Mouse (Mus musculus): Measurements from ENCODE around the gene Arpc2. TPM values are rescaled to one million over a fixed set of nuclear protein-coding genes. Genes with fewer than 3 reads are reported as not detected.
"Not testable (repeated sequence)": the region's sequence is repeated elsewhere in the genome, so short reads cannot be mapped to it uniquely, and the experiment has no call there.

Arpc2 gene
- polyA plus RNA-seq, 1 experiment = 281 TPM

DNA sequence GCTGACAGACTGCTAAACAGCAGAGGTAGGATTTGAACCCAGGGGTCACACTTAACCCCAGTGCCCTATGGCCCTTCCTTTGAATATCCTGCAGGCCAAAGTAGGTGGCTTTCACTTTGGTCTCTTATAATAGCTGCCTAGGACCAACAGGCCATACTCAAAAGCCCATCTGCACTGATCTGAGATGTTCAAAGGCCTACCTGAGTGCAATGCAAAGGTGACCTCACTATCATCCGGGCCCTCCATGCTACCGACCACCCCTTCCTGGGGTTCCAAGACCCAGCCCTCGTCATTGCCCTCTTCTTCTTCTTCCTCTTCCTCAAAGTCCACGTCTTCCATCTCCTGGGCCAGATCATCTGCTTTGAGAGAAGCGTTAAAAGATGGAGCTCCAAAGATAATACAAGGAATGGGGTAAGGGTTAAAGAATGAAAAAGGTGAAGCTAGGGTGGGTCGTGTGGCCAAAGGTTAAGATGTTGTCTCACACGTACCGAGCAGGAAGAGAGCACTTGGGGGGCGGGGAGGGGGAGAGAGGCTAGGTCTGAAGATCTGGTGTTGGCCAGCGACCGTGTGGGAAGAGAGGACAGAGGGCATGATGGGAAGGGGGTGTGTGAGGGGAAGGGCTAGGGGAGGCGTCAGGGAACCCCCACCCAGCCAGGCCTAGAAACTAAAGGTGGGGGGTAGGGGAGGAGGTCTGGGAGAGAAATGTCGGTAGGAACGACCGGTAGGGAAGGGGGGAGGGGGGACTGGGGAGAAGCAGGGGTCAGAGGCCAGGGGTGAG lies 48.0 kb downstream of the Arpc2 start:
- peaks cover 10% of the 10 kb centered on the region for H3K79me3 ChIP-seq (ENCODE audit: low read depth)
- H3K27me3 ChIP-seq (ENCODE audit: control insufficient read depth, insufficient read depth, insufficient read length) = no peaks in the 10 kb centered on the region
- H3K36me3 ChIP-seq (ENCODE audit: control insufficient read depth, insufficient read depth) = peaks cover 47% of the 10 kb centered on the region
- peaks cover 31% of the 10 kb centered on the region for H3K79me2 ChIP-seq (ENCODE audit: control insufficient read depth, insufficient read depth)
- peak overlapping the region; percentile 74 for H3ac ChIP-seq (ENCODE audit: control insufficient read depth, insufficient read length, low read depth)
- TF ChIP-seq CEBPB (IDR thresholded peaks at IDR 0.05; ENCODE audit: low read depth) = no peak
- no peak for TF ChIP-seq MYOG (IDR thresholded peaks at IDR 0.05; ENCODE audit: control insufficient read depth, extremely low read depth, insufficient read length)
- TF ChIP-seq FOSL1 (IDR thresholded peaks at IDR 0.05; ENCODE audit: insufficient read depth, low read length, poor library complexity, severe bottlenecking) = no peak
- no peak for TF ChIP-seq MAX (IDR thresholded peaks at IDR 0.05)
- H3K4me3 ChIP-seq (ENCODE audit: insufficient read depth, poor library complexity, severe bottlenecking) = peak overlapping the region; percentile 79

DNA sequence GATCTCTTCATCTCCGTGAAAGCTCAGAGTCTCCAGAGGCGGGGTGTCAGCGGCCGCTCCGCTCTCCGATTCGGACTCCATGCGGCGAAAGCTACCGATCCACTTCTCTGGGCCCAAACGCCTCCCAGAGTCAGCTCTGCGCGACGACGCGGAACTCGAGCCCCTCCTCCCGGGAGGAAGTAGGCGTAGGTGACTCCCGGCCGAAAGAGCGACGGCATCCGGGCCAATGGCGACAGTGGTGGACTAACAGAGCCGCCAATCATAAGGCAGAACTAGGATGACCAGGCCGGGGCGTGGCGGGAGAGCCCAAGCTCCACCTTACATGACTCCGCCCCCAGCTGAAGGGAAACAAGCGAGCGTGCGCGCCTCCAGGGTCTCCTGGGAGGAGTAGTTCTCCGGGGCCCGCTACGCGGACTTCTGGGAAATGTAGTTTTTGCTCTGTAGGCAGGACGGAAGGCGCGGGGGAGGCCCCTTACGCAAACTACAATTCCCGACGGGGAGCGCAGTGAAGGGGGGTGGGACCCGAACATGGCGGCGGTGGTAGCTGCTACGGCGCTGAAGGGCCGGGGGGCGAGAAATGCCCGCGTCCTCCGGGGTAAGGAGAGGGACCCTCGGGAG lies 48.8 kb downstream of the Arpc2 start, which contains the start of the genes Aamp and Pnkd:
Aamp (minus strand) TSS at position 196 of the 618 bp plus-strand sequence.
Pnkd (plus strand) TSS at position 388 of the 618 bp plus-strand sequence.
- Histone ChIP-seq H3K4me3 (ENCODE audit: insufficient read depth, poor library complexity, severe bottlenecking) (peak within 1 kb of the TSS; percentile 79), H3ac (ENCODE audit: control insufficient read depth, insufficient read length, low read depth) (peak within 1 kb of the TSS; percentile 80), H3K27me3 (ENCODE audit: control insufficient read depth, insufficient read depth, insufficient read length) (no peaks in the 10 kb centered on the region), H3K79me2 (ENCODE audit: control insufficient read depth, insufficient read depth) (peaks cover 31% of the 10 kb centered on the region), H3K79me3 (ENCODE audit: low read depth) (peaks cover 10% of the 10 kb centered on the region), H3K36me3 (ENCODE audit: control insufficient read depth, insufficient read depth) (peaks cover 54% of the 10 kb centered on the region)
- TF ChIP-seq CEBPB (IDR thresholded peaks at IDR 0.05; ENCODE audit: low read depth) (peak; percentile 19), MYOG (IDR thresholded peaks at IDR 0.05; ENCODE audit: control insufficient read depth, extremely low read depth, insufficient read length) (no peak), USF1 (IDR thresholded peaks at IDR 0.05; ENCODE audit: low read depth) (no peak), FOSL1 (IDR thresholded peaks at IDR 0.05; ENCODE audit: insufficient read depth, low read length, poor library complexity, severe bottlenecking) (no peak), MAX (IDR thresholded peaks at IDR 0.05) (peak; percentile 80), MYOD1 (IDR thresholded peaks at IDR 0.05; ENCODE audit: control insufficient read depth, insufficient read length, low read depth) (no peak)

DNA sequence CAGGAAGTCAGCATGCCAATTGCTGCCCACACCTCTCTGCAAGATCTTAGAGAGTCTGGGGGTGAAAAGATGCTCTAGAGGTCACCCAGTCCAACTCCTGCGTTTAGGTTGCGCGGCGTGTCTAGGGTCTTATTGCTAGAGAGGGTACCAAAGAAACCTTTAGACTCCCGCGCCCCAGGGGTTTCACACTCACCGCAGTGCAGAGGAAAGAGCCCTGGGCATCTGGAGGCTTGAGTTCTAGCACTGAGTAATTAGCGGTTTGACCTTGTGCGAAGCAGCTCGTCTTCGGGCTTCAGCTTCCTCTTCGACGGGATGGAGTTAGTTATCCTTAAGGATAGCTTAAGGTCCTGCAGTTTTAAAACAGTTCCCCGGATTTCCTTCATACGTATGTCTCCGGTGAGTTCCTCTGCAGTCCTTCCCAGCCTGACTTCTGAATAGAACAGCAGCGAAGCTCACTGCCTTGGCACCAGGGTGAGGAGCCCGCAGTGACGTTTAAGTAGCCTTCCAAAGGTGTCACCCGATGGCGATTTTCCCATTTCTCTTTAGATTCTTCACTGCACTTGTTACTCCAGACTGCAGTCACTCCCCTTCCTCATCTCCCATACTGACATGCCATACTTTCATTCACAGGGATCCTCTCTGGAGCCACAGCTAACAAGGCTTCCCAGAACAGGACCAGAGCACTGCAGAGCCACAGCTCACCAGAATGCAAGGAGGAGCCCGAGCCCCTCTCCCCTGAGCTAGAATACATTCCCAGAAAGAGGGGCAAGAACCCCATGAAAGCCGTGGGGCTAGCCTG lies 49.5 kb downstream of the Arpc2 start:
- TF ChIP-seq CEBPB (IDR thresholded peaks at IDR 0.05; ENCODE audit: low read depth) (no peak), CTCF (IDR thresholded peaks at IDR 0.05; ENCODE audit: control insufficient read depth, insufficient read depth, insufficient read length) (no peak), USF1 (IDR thresholded peaks at IDR 0.05; ENCODE audit: low read depth) (no peak), MYOG (IDR thresholded peaks at IDR 0.05; ENCODE audit: control insufficient read depth, extremely low read depth, insufficient read length) (no peak), MYOD1 (IDR thresholded peaks at IDR 0.05; ENCODE audit: control insufficient read depth, insufficient read length, low read depth) (no peak), MAX (IDR thresholded peaks at IDR 0.05) (no peak)
- Histone ChIP-seq H3K79me3 (ENCODE audit: low read depth) (peaks cover 10% of the 10 kb centered on the region), H3ac (ENCODE audit: control insufficient read depth, insufficient read length, low read depth) (peak overlapping the region; percentile 80), H3K36me3 (ENCODE audit: control insufficient read depth, insufficient read depth) (peaks cover 60% of the 10 kb centered on the region), H3K27me3 (ENCODE audit: control insufficient read depth, insufficient read depth, insufficient read length) (no peaks in the 10 kb centered on the region), H3K4me3 (ENCODE audit: insufficient read depth, poor library complexity, severe bottlenecking) (peak overlapping the region; percentile 57), H3K79me2 (ENCODE audit: control insufficient read depth, insufficient read depth) (peaks cover 31% of the 10 kb centered on the region)

DNA sequence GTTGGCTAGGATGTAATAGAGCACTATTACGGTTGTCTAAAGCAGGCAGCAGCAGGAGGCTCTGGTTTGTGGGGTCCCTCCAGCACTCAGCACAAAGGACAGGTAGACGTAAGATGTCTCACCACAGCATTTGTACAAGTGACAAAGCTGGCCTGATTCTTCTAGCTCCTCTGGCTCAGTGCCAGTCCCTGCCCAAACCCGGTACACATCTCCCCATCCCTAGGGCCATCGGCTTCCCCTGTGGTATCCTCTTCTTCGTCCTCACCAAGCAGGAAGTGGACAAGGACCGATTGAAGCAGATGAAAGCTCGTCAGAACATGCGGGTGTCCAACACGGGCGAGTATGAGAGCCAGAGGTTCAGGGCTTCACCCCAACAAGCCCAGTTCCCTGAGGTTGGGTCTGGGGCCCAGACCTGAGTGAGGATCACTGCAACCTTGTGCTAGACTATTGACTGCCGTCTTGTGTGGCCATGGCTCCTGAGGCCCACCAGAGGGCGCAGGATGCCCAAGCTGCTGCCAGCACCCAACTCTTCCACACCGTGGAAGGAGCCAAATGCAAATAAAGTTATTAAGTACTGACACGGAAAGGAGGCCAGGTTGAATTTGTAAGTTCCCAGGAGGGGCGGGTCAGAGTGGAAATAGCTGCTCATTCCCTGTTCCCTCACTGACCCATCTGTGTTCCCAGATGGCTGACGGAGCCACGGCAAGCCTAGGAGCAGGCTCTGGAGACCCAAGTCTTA lies 51.2 kb downstream of the Arpc2 start:
- H3K36me3 ChIP-seq (ENCODE audit: control insufficient read depth, insufficient read depth) = peaks cover 57% of the 10 kb centered on the region
- not testable (repeated sequence) for H3ac ChIP-seq (ENCODE audit: control insufficient read depth, insufficient read length, low read depth); H3K27me3 ChIP-seq (ENCODE audit: control insufficient read depth, insufficient read depth, insufficient read length); H3K4me3 ChIP-seq (ENCODE audit: insufficient read depth, poor library complexity, severe bottlenecking)
- H3K79me3 ChIP-seq (ENCODE audit: low read depth) = peaks cover 10% of the 10 kb centered on the region
- H3K79me2 ChIP-seq (ENCODE audit: control insufficient read depth, insufficient read depth) = peaks cover 31% of the 10 kb centered on the region

DNA sequence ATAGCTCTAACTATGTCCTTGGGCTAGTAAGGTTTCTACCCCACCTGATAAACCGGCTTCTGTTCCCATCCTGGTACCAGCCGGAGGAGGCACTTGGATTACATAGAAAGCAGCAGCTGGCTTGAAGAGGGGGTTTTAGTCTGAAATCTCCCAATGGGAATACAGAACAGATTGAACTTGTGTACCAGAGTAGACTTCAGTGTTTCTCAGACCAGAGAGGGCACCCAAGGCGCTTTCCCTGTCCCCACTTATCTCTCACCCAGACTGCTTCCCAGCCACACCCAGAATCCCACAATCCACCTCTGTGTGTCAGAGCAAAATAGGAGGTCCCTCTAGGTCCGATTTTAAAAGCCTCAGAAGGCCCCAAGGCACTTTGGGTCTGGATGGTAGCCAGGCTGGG lies 52.4 kb downstream of the Arpc2 start:
- H3K27me3 ChIP-seq (ENCODE audit: control insufficient read depth, insufficient read depth, insufficient read length) = no peaks in the 10 kb centered on the region
- peaks cover 21% of the 10 kb centered on the region for H3K79me2 ChIP-seq (ENCODE audit: control insufficient read depth, insufficient read depth)
- no peak overlapping the region for H3K4me3 ChIP-seq (ENCODE audit: insufficient read depth, poor library complexity, severe bottlenecking)
- H3K79me3 ChIP-seq (ENCODE audit: low read depth) = peaks cover 6% of the 10 kb centered on the region
- no peak overlapping the region for H3ac ChIP-seq (ENCODE audit: control insufficient read depth, insufficient read length, low read depth)
- H3K36me3 ChIP-seq (ENCODE audit: control insufficient read depth, insufficient read depth) = peaks cover 54% of the 10 kb centered on the region
- TF ChIP-seq USF1 (IDR thresholded peaks at IDR 0.05; ENCODE audit: low read depth) (no peak), FOSL1 (IDR thresholded peaks at IDR 0.05; ENCODE audit: insufficient read depth, low read length, poor library complexity, severe bottlenecking) (no peak), MYOG (IDR thresholded peaks at IDR 0.05; ENCODE audit: control insufficient read depth, extremely low read depth, insufficient read length) (no peak), MYOD1 (IDR thresholded peaks at IDR 0.05; ENCODE audit: control insufficient read depth, insufficient read length, low read depth) (no peak), CTCF (IDR thresholded peaks at IDR 0.05; ENCODE audit: control insufficient read depth, insufficient read depth, insufficient read length) (no peak), CEBPB (IDR thresholded peaks at IDR 0.05; ENCODE audit: low read depth) (no peak), MAX (IDR thresholded peaks at IDR 0.05) (no peak)
